Mouse (Mus musculus) frontal cortex, adult (tissue): ENCODE results near the gene Adgre5.

ENCODE experiments used
- ATAC-seq: cut with Nextera tagmentation; 2 replicates; pipeline ENCODE4 v1.9.2; 2017; ENCODE audit warnings: mild to moderate bottlenecking, moderate library complexity, mixed read lengths; ENCODE audit not compliant: low TSS enrichment

Gene Adgre5

GRCm38 (mm10) chr8:83722631-83723030, 18.5 kb downstream of the Adgre5 start:
- ATAC-seq = no peak

GRCm38 (mm10) chr8:83721405-83722025, 19.6 kb downstream of the Adgre5 start:
- no peak for ATAC-seq

- no peak for ATAC-seq
Measured at GRCm38 (mm10) chr8:83719693-83720092, 21.4 kb downstream of the Adgre5 start.

- no peak for ATAC-seq
Measured at GRCm38 (mm10) chr8:83719048-83719447, 22.1 kb downstream of the Adgre5 start.

- no peak for ATAC-seq
Measured at GRCm38 (mm10) chr8:83716563-83716962, 24.6 kb downstream of the Adgre5 start.

GRCm38 (mm10) chr8:83715771-83716170, 25.4 kb downstream of the Adgre5 start:
- ATAC-seq = no peak

GRCm38 (mm10) chr8:83715031-83715690, 26.0 kb downstream of the Adgre5 start, which contains the start of gene Ddx39:
TSS of gene Ddx39 (plus strand) at chr8:83715177.
- ATAC-seq = peak; percentile 100

- no peak for ATAC-seq
Measured at GRCm38 (mm10) chr8:83714676-83715030, 26.5 kb downstream of the Adgre5 start.

- no peak for ATAC-seq
Measured at GRCm38 (mm10) chr8:83707554-83707953, 33.6 kb downstream of the Adgre5 start.

- no peak for ATAC-seq
Measured at GRCm38 (mm10) chr8:83706411-83706810, 34.7 kb downstream of the Adgre5 start.

- ATAC-seq = peak; percentile 74
Measured at GRCm38 (mm10) chr8:83703426-83703825, 37.7 kb downstream of the Adgre5 start.

- no peak for ATAC-seq
Measured at GRCm38 (mm10) chr8:83700423-83701085, 40.6 kb downstream of the Adgre5 start.

- ATAC-seq = no peak
Measured at GRCm38 (mm10) chr8:83699566-83699965, 41.6 kb downstream of the Adgre5 start.

GRCm38 (mm10) chr8:83698661-83699453, 42.3 kb downstream of the Adgre5 start, which contains the start of gene Pkn1:
TSS of gene Pkn1 (minus strand) at chr8:83699179.
- peak; percentile 38 for ATAC-seq

- peak; percentile 20; the same call in 1 of the 2 replicates for ATAC-seq
Measured at GRCm38 (mm10) chr8:83698291-83698660, 42.9 kb downstream of the Adgre5 start.

GRCm38 (mm10) chr8:83697374-83698220, 43.5 kb downstream of the Adgre5 start:
- ATAC-seq = no peak

GRCm38 (mm10) chr8:83695351-83696106, 45.6 kb downstream of the Adgre5 start:
- no peak for ATAC-seq

- peak; percentile 31 for ATAC-seq
Measured at GRCm38 (mm10) chr8:83694369-83695160, 46.6 kb downstream of the Adgre5 start.

GRCm38 (mm10) chr8:83693609-83694236, 47.4 kb downstream of the Adgre5 start:
- peak; percentile 66 for ATAC-seq
